Mouse (Mus musculus) lung, postnatal 0 days (tissue): ENCODE data around the gene Elmo1.

ENCODE experiments used
- CTCF ChIP-seq: IDR thresholded peaks from 2 replicates; pipeline ENCODE4 v1.5.1; 2016; ENCODE audit warnings: antibody characterized with exemption, mild to moderate bottlenecking
- EP300 ChIP-seq: IDR thresholded peaks from 2 replicates; pipeline ENCODE4 v1.6.1; 2016; ENCODE audit warnings: antibody characterized with exemption, mild to moderate bottlenecking, control low read depth

DNA sequence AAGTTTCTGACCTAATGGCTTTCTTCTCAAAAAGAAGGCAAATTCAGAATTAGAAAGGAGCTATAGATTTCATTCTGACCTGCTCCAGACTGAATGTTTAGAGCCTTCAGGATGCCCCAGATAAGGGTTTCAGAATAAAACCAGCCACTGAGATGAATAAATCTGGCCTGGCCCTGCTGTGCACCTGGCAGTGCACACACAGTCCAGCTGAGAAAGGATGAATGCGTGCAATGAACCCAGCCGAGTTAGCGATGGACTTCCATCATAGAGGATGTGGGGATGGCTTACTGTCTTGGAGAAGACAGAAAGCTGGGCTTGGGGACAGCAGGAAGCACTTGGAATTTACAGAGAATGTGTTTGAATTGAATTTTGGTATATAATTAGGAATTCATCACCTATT, 413.0 kb downstream of the Elmo1 start:
- TF ChIP-seq EP300 = no peak
- TF ChIP-seq CTCF = no peak
